Mouse (Mus musculus) kidney, adult 2 months (tissue): Measurements from ENCODE around the gene Gm47791.

Experiments
- CTCF ChIP-seq: fragments of 200-500 bp; conservative IDR thresholded peaks from 2 replicates; pipeline ENCODE4 v1.5.1; 2011; ENCODE audit warnings: low read depth, mild to moderate bottlenecking, control low read depth, low read length, moderate library complexity, mixed read lengths; ENCODE audit not compliant: insufficient read depth, insufficient read length
- POLR2A ChIP-seq: fragments of 200-500 bp; IDR thresholded peaks from one replicate; pipeline ENCODE4 v1.6.1; 2011; ENCODE audit warnings: low read depth, low read length, control low read depth

DNA sequence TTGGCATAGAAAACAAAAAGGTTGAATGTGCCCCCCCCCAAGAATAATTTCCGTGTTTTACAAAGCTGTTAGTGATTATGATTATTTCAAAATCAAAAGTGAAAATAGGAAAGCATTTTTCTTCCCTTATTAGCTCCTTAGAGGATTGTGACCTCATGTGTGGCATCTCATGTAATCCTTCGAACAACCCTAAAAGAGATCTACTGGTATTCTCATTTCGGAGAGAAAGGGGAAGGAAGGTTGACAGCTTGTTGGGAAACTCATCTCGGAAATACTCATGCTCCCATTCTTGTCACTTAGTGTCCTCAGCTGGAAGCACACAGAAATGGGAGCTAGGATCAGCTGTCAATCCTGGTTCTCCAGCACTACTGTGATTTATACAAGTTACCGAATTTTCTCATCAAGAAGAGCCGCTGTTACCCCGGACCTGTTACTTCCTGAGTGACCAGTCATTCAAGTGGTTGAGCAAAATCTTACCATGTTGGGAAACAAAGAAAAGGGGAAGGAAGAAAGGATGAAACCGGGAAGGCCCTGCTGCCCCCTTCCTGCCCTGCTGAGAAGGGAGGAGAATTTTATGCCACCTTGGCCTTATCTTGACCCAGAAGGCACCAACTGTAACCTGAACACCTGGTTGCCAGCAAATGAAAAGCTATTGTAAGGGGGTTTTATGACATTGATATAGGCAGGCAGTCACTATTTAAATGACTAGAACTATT is 9.4 kb downstream of the Gm47791 start:
- TF ChIP-seq CTCF: no peak
- no peak for TF ChIP-seq POLR2A
